Mouse (Mus musculus) cerebellum, postnatal 25 days (tissue): ENCODE measurements at regions not wholly inside any gene's neighbourhood (a gene's known extent, or its start where the extent isn't known, plus 50 kb on each side); places are given as distances from the start of the nearest gene placed in this dataset.

Experiments
- DNase-seq, 2 experiments: peaks; one replicate each; pipeline ENCODE4 v3.0.0; 2021; ENCODE audit warnings: mixed read lengths in 2 of 2

DNA sequence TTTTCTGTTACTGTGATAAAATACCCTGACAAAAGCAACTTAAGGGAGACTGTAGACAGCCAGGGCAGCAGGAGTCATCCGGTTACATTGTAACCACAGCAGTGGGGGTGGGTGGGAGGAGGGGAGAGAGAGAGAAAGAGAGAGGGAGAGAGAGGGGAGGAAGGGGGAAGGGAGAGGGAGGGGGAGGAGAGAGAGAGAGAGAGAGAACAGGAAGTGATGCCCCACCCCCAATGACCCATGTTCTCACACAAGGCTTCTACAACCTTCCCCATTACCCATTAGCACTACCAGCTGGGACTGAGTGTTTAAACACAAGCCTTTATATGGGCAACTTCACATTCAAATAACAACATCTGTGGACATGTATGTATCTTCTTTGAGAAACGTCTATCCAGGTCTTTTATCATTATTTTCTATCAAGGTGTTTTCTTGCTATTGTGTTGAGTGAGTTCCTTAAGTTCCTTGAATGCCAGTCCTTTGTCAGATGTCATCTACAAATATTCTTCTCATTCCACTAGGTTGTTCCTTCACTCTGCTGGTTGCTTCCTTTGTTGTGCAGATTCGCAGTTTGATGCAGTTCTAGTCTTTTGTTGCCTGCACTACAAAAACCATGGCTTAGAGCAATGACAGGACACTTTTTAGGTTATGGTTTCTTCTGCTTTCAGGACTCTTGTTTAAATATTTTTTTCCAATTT is 274.7 kb upstream of the Ddx18 start:
- DNase-seq, result no peak

GRCm38 (mm10) chr1:121833559-121833958 is 265.8 kb upstream of the Ddx18 start:
- DNase-seq, result no peak

GRCm38 (mm10) chr1:121830242-121830641 is 262.5 kb upstream of the Ddx18 start:
- peak; percentile 6 to 13 for DNase-seq

- no peak for DNase-seq
Measured at GRCm38 (mm10) chr1:121822950-121823349, 255.2 kb upstream of the Ddx18 start.

DNA sequence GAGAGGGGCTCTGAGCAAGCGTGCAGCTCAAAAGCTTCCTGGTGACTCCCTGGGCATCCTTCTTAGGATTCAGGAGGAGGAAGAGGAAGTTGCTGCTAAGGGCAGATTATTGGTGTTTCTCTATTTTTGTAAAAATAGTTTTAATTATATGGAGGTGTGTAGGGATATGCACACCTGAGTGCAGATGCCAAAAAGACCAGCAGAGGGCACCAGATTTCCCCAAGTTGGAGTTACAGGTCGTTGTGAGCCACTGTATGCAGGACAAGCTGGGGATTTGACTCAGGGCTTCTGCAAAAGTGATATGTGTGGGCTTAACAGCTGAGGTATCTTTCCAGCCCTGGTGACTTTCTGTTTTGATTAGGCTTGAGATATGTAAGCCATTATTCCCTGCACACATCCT is 235.5 kb upstream of the Ddx18 start:
- peak in 1 of 2 experiments; percentile 21 for DNase-seq

DNA sequence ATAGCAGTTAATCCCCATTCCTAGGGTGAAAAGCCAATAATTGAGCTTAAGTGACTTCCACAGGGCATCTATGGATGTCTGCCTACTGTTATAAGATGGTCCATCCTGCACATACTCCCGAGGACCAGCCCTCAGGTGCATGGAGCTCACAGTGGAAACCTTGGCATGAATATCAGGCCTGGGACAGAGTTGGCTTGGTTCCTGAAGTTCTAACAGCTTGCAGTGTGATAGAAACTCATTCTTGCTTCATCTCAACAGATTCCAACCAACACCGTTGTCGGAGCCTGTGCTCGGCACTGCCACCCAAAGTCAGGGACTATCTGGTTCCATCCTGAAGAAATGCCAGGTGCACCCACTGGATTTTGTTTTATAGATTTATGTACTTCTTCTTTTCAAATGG is 234.7 kb upstream of the Ddx18 start:
- peak; percentile 62 to 65 for DNase-seq

DNA sequence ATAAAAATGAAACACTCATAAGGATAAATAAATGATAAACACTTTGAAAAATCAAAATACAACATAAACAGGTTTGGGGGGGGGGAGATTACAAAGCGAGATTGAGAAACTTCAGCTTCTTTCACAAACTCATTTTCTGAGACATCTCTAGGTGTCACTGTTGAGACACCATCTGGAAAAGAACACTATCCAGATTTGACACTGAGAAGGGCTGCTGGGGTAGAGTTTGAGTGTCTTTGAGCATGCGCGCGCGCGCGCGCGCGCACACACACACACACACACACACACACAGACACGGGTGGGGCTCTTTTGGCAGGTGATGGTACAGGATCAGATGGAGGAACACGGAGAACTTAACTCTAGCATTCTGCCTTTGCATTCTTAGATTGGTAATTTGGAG is 230.7 kb upstream of the Ddx18 start:
- peak; percentile 15 to 38 for DNase-seq

GRCm38 (mm10) chr1:121795024-121795786 is 227.4 kb upstream of the Ddx18 start:
- no peak for DNase-seq

- DNase-seq, result no peak
Measured at GRCm38 (mm10) chr1:121785631-121786030, 217.8 kb upstream of the Ddx18 start.

- no peak for DNase-seq
Measured at GRCm38 (mm10) chr1:121773988-121774387, 206.2 kb upstream of the Ddx18 start.

DNA sequence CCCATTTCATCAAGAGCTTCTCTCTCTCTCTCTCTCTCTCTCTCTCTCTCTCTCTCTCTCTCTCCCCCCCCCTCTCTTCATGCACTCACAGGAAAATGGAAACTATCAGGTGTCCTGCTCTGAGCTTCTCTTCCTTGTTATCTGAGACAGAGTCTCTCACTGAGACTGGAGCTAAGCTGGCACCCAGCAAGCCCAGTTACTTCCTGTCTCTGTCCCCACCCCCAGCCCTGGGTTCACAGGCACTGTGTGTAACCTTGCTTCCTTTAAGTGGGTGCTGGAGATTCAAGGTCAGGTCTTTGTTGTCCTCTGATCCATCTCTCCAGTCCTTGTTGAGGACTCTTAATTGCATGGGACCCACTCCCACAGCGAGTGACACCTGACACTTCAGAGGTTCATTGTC is 203.7 kb upstream of the Ddx18 start:
- no peak for DNase-seq

DNA sequence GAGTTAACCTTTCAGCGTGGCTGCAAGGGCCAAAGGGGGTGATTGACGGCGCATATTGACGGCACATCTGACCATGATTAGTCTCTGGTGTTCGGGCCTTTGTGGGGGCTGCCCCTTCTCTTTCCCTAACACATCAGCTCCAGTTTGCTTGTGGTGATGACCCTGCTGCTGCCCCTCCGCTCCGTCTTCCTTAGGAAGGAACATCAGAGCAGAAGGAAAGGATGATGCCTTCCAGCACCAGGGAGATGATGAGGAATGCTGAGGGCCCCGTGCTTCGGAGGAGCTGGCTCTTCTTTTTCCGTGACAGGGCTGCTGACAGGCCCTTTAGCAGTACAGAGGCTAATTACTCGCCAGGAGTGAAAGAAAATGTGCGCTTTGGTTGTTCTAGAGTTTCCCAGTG is 203.1 kb upstream of the Ddx18 start:
- no peak for DNase-seq

GRCm38 (mm10) chr1:121760086-121760485 is 192.3 kb upstream of the Ddx18 start:
- no peak for DNase-seq

DNA sequence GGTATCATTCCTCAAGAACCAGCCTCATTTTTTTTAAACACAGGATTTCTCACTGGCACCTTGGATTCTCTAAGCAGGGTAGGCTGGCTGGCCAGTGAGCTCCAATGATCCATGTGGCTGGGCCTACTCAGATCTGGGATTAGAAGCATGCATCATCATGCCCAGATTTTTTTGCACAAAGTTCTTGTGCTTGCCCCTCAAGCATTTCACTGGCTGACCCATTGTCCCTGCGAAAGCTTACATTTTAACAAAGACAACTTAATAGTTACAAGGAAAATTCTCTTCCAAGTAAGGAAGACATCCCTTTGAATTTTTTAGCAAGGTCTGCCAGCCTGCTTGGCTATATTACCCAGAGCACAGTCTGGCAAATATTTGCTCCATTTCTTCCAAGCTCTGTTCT is 177.4 kb upstream of the Ddx18 start:
- no peak for DNase-seq

GRCm38 (mm10) chr1:121735113-121735719 is 167.4 kb upstream of the Ddx18 start:
- no peak for DNase-seq

DNA sequence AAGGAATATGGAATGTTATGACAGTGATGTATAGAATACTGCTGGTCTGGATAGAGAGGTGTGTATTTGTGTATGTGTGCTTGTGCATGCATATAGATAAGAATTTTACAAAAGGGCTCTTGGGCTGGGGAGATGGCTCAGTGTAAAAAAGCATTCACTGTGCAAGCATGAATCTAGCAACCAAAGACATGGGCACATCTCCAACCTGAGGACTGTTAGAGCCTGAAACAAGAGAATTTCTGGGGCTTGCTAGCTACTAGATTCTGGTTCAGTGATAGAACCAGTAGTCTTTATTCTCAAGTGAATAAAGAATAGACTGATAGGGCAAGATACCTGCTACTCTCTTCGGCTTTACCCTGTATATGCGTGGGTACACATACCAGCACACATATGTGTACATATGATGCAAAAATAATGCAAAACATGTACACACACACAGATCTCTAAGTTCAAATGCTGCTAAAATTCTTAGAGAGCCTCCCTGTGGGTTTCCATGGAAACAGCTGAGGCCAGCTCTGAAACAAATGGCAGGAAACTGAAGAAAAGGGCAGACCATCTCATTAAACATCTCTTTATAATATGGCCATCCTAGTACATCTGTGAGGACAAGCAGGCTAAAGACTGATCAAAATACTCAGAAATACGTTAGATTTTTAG is 166.8 kb upstream of the Ddx18 start:
- DNase-seq, result no peak

GRCm38 (mm10) chr1:121709317-121709860 is 141.6 kb upstream of the Ddx18 start:
- no peak for DNase-seq

DNA sequence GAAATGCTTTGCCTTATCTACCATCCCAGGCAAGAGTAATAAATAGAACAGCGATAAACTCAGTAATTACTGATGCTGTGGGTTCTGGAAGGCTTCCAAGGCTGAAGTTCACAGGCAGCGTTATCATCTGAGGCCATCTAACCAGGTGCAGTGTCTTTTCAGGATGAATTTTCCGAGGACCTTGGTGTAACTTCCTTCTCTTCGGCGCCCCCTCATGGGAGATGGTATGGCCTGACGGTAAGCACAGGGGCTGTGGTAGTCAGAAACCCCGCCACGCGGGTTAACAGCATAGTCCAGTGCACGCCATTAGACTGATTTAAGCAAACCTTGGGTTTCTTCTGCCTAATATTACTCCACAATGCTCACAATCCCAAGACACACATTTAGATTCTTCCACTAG is 140.5 kb upstream of the Ddx18 start:
- DNase-seq, result peak in 1 of 2 experiments; percentile 10

DNA sequence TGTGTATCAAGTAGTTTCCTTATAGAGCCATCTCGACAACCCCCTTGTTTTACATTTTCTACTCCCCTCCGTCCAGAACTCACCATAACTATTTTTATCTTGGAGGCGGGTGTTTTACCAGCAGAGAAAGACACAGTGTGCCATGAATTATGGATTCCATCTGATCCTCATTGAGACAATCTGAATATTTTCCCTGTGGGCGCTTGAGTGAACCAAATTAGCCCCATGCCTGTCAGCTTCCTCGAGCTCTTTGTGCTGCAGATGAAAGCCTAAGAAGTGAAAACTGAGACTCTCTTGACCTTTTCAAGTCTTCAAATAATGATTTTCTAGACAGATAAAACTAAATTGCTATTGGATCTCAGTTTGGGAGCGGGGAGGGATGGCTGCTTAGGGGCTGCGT is 134.0 kb upstream of the Ddx18 start:
- no peak for DNase-seq

GRCm38 (mm10) chr1:121653901-121654300 is 86.1 kb upstream of the Ddx18 start:
- DNase-seq, result no peak

DNA sequence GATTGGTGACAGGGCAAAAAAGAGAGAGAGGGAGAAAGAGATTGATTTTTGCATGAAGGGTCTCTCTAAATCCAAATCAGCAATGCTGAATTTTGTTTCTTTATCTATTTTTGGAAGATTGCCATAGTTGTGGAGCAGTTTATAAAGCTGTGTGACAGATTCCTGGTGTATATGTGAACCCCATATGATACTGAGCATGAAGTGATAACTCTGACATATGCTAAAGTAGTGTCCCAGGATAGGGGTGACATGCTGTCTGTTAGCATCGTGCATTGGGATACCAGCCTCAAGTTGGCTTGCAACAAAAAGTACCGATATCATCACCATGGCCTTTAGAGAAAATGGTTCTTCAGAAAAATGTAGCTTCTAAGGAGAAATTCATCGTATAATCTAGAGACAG is 82.3 kb upstream of the Ddx18 start:
- DNase-seq, result no peak

GRCm38 (mm10) chr1:121631466-121631865 is 63.7 kb upstream of the Ddx18 start:
- DNase-seq, result no peak

DNA sequence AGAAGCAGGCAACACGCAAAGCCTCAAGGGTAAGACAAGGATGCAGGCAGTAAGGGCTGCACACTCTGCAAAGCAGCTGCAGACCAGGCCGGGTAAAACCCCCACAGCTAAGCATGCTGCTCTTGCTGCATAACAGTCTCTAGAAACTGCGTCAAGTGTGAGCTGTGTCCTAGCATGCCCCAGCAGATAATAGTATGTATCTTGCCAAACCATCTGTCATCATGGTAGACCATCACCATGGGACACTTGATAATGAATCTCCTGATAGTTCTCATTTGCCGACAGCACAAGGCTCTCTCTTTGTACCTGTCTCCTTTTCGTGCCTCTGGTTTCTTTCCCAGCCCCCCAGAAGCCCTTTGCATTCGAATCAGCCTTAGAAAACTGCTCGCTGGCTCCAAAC is 52.5 kb upstream of the Ddx18 start:
- DNase-seq, result no peak
